ENCODE assay signal across 8 mouse cellular contexts in genomic region chr19:46644793-46645602, GRCm38 (mm10). TPM values are rescaled to one million over a fixed set of nuclear protein-coding genes. Genes with fewer than 3 reads are reported as not detected.
DNase-seq lines count a peak whose midpoint lies in the region; ATAC-seq and TF ChIP-seq lines count a peak whose summit lies in the region.

No protein-coding gene starts in this region.

- intact Hi-C loops in gastrocnemius, postnatal 36 days (cut with DNase I), result loop anchor here (5.0 kb wide), 1 partner anchor 38 kb away; no protein-coding TSS in a partner anchor

- peaks cover 50% of the 10 kb centered on the region for H3K4me1 ChIP-seq in lung, postnatal 0 days (ENCODE audit: insufficient read depth, low read depth, low read length)

- H3K4me2 ChIP-seq in lung, postnatal 0 days (replicated peaks; ENCODE audit: low read depth, low read length), result no peak overlapping the region

- peak overlapping the region; percentile 64 for H3K27ac ChIP-seq in lung, postnatal 0 days (ENCODE audit: low read length)

- H3K27me3 ChIP-seq in lung, postnatal 0 days (replicated peaks; ENCODE audit: insufficient read depth, low read length), result no peaks in the 10 kb centered on the region

- no peak overlapping the region for H3K4me3 ChIP-seq in lung, postnatal 0 days (ENCODE audit: low read depth, low read length)

- TF ChIP-seq EP300 in lung, postnatal 0 days (IDR thresholded peaks at IDR 0.05), result no peak

- no peak for ATAC-seq in lung, postnatal 0 days

- peaks cover 6% of the 10 kb centered on the region for H3K36me3 ChIP-seq in lung, postnatal 0 days (ENCODE audit: insufficient read depth, low read length)

- 26% methylated on average over 12 of the region's 12 CpGs for WGBS in lung, postnatal 0 days

- DNase-seq in adrenal gland, postnatal 14 days, result peak; percentile 56
- no peak for DNase-seq in adrenal gland, adult 8-10 months
- peak; percentile 47 for DNase-seq in ZHBTc4 (ENCODE audit: low read depth, low spot score)
- peak; percentile 45 to 53 for DNase-seq in gastrocnemius, postnatal 36 days
- DNase-seq in kidney, adult 18-20 months, result peak; percentile 64
- DNase-seq in lung, postnatal 0 days (ENCODE audit: low spot score), result peak; percentile 50
- no peak for DNase-seq in frontal cortex, postnatal 36 days (ENCODE audit: low spot score in 2 of 2)
- DNase-seq in spleen, adult 12 weeks (ENCODE audit: low spot score), result no peak

- H3K9me3 ChIP-seq in lung, postnatal 0 days (ENCODE audit: low read length), result no peaks in the 10 kb centered on the region

- TF ChIP-seq CTCF in lung, postnatal 0 days (IDR thresholded peaks at IDR 0.05), result no peak

- H3K9ac ChIP-seq in lung, postnatal 0 days (replicated peaks; ENCODE audit: low read depth), result no peak overlapping the region

RNA-seq across cellular contexts. Expression of gene Cyp17a1, which starts 28.0 kb away (rescaled TPM):
- 10.6 and 12.0 TPM in 2 replicates for total RNA-seq in adrenal gland, postnatal 14 days (2021)
- total RNA-seq in adrenal gland, adult 8-10 months (2022), result 1 to 10 TPM; 1.7 to 3.9 (median 3.1) TPM
- not detected for total RNA-seq in gastrocnemius, postnatal 36 days (2021)
- polyA plus RNA-seq in lung, postnatal 0 days (2015; fragmentation: Nextera tagmentation; extraction: Ambion mirVana), result 0.08 and 0.12 TPM in 2 replicates

RNA-seq across cellular contexts. Expression of gene Borcs7, which starts 44.7 kb away (rescaled TPM):
- 15.2 and 15.8 TPM in 2 replicates for total RNA-seq in adrenal gland, postnatal 14 days (2021)
- total RNA-seq in adrenal gland, adult 8-10 months (2022), result 10 to 100 TPM; 14.9 to 18.6 (median 17.1) TPM
- total RNA-seq in gastrocnemius, postnatal 36 days (2021), result 10 to 100 TPM; 11.9 to 12.9 TPM
- polyA plus RNA-seq in lung, postnatal 0 days (2015; fragmentation: Nextera tagmentation; extraction: Ambion mirVana), result 13.0 and 14.3 TPM in 2 replicates

RNA-seq across cellular contexts. Expression of gene Wbp1l, which starts 46.1 kb away (rescaled TPM):
- 132 and 137 TPM in 2 replicates for total RNA-seq in adrenal gland, postnatal 14 days (2021)
- total RNA-seq in adrenal gland, adult 8-10 months (2022), result 100 to 1,000 TPM; 149 to 232 (median 189) TPM
- total RNA-seq in gastrocnemius, postnatal 36 days (2021), result 10 to 100 TPM; 56.2 to 66.2 TPM
- 34.6 and 37.4 TPM in 2 replicates for polyA plus RNA-seq in lung, postnatal 0 days (2015; fragmentation: Nextera tagmentation; extraction: Ambion mirVana)

Comparison
In these comparisons a context has a peak if more than half of its experiments do, and no peak if none do; other contexts are left out.
1. DNase-seq: peak in adrenal gland, postnatal 14 days (single experiment), ZHBTc4 (single experiment), gastrocnemius, postnatal 36 days (2 of 2), kidney, adult 18-20 months (single experiment) and lung, postnatal 0 days (single experiment); none in adrenal gland, adult 8-10 months (single experiment), frontal cortex, postnatal 36 days (0 of 2) and spleen, adult 12 weeks (single experiment).